Mouse (Mus musculus) lung, adult 2 months (tissue): ENCODE data around the gene Asb7. TPM values are rescaled to one million over a fixed set of nuclear protein-coding genes. Genes with fewer than 3 reads are reported as not detected.

ENCODE experiments used
- DNase-seq: peaks from one replicate; pipeline ENCODE4 v3.0.0; 2022
- H3K4me1 ChIP-seq: fragments of 200-500 bp; 2 replicates; pipeline ENCODE4 v1.6.1; 2011; ENCODE audit warnings: low read length; ENCODE audit not compliant: control insufficient read depth, insufficient read depth
- H3K4me3 ChIP-seq: fragments of 200-500 bp; replicated peaks from 2 replicates; pipeline ENCODE3; 2011; ENCODE audit warnings: low read depth, mild to moderate bottlenecking, control low read depth, low read length; ENCODE audit errors: extremely low read depth
- CTCF ChIP-seq: fragments of 200-500 bp; IDR thresholded peaks from 2 replicates; pipeline ENCODE4 v1.5.1; 2011; ENCODE audit warnings: mild to moderate bottlenecking, low read length, control low read depth; ENCODE audit not compliant: insufficient read depth
- POLR2A ChIP-seq: fragments of 200-500 bp; IDR thresholded peaks from 2 replicates; pipeline ENCODE4 v1.6.1; 2011; ENCODE audit warnings: low read depth, mild to moderate bottlenecking, control low read depth, low read length, borderline replicate concordance; ENCODE audit errors: extremely low read depth
- WGBS: fragments of 180-500 bp; shearing (Covaris S2); methylation state at CpG from one replicate; pipeline ENCODE4 v1.1.7; 2018; 5-methylcytosine and 5-hydroxymethylcytosine counted together
- polyA plus RNA-seq: library from polyadenylated mRNA; depleted of rRNA; stranded (reverse); fragments of >200 nt; gene quantifications from 2 replicates; pipeline ENCODE4 v1.2.3, GENCODE M21; 2012

Gene Asb7
- polyA plus RNA-seq, 1 experiment: 4.1 TPM

DNA sequence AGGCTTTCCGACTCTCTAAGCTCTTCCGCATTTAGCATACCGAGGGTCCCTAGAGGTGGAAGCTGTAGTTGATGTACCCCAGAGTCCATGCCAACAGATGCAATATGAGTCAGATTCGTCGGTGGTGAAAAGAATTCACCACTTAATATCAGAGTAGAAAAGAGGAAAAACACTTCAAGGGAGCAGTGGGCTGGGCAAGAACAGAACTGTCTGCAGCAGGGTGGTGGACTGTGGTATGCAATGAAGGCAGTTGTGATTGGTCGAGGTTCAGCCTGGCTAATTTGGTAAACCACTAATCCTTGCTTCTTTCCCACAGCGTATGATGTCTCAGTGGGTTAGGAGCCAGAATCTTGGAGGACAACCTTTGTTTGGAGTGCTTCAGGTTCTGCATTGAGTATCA lies 13.3 kb upstream of the Asb7 start:
- WGBS: 77% methylated on average over 7 of the region's 7 CpGs
- H3K4me3 ChIP-seq: no peak overlapping the region
- H3K4me1 ChIP-seq: no peaks in the 10 kb centered on the region
- TF ChIP-seq POLR2A (no peak), CTCF (no peak)
- no peak for DNase-seq

DNA sequence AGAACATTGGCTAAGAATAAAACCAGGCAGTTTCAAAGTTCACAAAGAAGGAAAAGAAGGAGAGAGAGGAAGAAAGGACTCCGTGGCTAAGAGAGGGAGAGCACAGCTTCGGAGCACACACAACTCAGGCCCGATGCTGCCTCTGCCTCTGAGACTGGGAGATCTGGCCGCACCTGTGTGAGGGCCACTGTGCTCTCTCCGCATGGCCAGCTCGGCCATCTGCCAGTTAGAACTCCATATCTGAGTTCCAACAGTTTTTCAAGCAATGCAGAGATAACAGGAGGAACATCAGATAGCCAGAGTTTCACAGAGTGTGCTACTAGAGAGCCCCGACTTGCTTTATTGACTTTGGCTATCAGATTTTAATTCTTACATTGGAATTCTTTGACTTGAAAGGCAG lies 5.1 kb upstream of the Asb7 start:
- Histone ChIP-seq H3K4me1 (peaks cover 3% of the 10 kb centered on the region), H3K4me3 (no peak overlapping the region)
- WGBS: 56% methylated on average over 7 of the region's 7 CpGs
- TF ChIP-seq CTCF: no peak
- no peak for TF ChIP-seq POLR2A
- no peak for DNase-seq

DNA sequence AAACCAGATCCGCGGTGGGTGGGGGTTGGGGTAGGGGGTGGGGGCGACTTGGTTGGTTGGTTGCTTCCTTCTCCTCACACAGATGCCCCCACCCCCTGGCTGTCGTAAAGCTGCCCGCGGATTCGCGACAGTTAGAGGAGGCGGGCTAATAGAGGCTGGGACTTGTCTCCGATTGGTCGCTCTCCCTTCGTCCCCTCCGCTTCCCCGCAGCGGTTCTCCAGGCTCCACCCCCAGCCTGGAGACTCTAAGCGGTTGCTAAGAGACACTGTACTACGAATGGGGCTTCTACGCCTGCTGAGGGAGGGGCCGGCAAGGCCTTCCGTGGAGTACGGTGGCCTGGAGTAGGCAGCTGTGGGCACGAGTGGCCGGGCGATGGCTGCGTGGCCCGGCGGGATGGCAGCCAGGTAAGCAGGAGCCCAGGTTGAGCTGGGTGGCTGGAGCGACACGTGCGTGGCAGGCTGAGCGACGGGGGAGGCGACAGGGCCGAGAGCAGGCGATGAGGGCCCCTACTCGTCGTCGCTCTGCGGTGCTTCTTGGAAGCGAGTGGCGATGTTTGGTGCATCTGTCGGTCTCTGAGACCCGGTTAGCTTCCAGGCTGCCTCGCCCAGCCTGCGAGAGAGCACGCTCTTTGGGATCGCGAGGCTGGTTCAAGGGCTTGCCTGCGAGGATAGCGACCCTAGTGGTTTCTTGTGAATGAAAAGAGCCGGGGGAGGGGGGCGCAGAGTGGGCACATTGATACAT lies 394 bp upstream of the Asb7 start, which contains the start of gene Lins1:
TSS of gene Lins1 (plus strand) at position 270 of the 741 bp plus-strand sequence.
- TF ChIP-seq CTCF: no peak
- peak; percentile 62; the same call in 1 of the 2 replicates for TF ChIP-seq POLR2A
- 1% methylated on average over 52 of the region's 52 CpGs for WGBS
- peaks cover 9% of the 10 kb centered on the region for H3K4me1 ChIP-seq
- peak; percentile 96 for DNase-seq
- H3K4me3 ChIP-seq: peak within 1 kb of the TSS; percentile 96

- H3K4me3 ChIP-seq: peak overlapping the region; percentile 91
- DNase-seq: no peak
- TF ChIP-seq POLR2A (no peak), CTCF (no peak)
- H3K4me1 ChIP-seq: peaks cover 9% of the 10 kb centered on the region
- 4% methylated on average over 5 of the region's 5 CpGs for WGBS
These were observed 675 bp downstream of the Asb7 start for GRCm38 (mm10) chr7:66688721-66689120.

- 93% methylated on average over 5 of the region's 5 CpGs for WGBS
These were observed 7.1 kb downstream of the Asb7 start for GRCm38 (mm10) chr7:66682119-66682863.

DNA sequence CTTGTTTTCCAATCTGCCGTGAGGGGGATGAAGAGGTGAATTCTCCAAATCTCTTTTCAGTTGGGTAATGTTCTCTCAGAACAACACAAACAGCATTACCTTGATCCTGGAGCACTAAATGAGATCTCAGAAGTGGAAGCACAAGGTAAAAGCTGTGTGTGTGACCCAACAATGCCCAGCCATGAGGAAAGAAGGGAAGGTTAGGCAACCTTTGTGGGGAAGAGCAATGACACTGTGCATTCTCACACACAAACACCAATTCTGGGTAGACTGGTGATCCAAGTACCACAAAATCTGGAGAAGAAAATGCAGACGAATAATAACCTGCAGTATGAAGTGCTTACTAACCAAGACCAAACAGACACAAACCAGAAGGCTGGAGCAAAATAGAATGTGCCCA lies 13.6 kb downstream of the Asb7 start:
- no peaks in the 10 kb centered on the region for H3K4me1 ChIP-seq
- no peak for DNase-seq
- H3K4me3 ChIP-seq: no peak overlapping the region
- WGBS: 87% methylated on average over 2 of the region's 2 CpGs
- no peak for TF ChIP-seq CTCF
- TF ChIP-seq POLR2A: no peak

More at GRCm38 (mm10) chr7:66682119-66682863, 7.1 kb downstream of the Asb7 start:
- H3K4me1 ChIP-seq: no peaks in the 10 kb centered on the region
- no peak overlapping the region for H3K4me3 ChIP-seq
- DNase-seq: no peak
- TF ChIP-seq CTCF (no peak), POLR2A (no peak)

GRCm38 (mm10) chr7:66667064-66667463 lies 22.3 kb downstream of the Asb7 start:
- TF ChIP-seq POLR2A (no peak), CTCF (no peak)
- no peaks in the 10 kb centered on the region for H3K4me1 ChIP-seq
- DNase-seq: no peak
- H3K4me3 ChIP-seq: no peak overlapping the region

- peaks cover 6% of the 10 kb centered on the region; the same call in 1 of the 2 replicates for H3K4me1 ChIP-seq
- 91% methylated on average over 3 of the region's 3 CpGs for WGBS
- TF ChIP-seq CTCF (no peak), POLR2A (no peak)
- H3K4me3 ChIP-seq: no peak overlapping the region
- no peak for DNase-seq
These were observed 25.8 kb downstream of the Asb7 start for GRCm38 (mm10) chr7:66663548-66663947.

DNA sequence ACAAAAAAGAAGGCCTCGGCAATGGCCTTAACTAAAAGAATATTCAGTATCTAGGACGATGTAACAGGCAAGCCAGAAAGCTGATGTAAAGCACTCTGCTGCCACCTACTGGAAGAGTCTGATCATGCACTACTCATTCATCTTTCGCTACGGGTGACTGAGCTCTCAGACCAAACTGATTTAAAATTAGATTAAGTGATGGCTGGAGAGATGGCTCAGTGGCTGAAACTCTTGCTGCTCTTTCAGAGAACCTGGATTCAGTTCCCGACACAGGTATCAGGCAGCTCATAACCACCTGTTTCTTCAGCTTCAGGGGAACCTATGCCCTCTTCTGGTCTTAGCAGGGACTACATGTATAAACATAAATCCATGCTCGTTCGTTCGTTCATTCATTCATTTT lies 27.8 kb downstream of the Asb7 start:
- 5% methylated on average over 8 of the region's 8 CpGs for WGBS
- H3K4me3 ChIP-seq: peak overlapping the region; percentile 18
- peaks cover 13% of the 10 kb centered on the region; the same call in 1 of the 2 replicates for H3K4me1 ChIP-seq
- peak; percentile 68 for DNase-seq
- no peak for TF ChIP-seq POLR2A
- TF ChIP-seq CTCF: peak; percentile 42

- Histone ChIP-seq H3K4me1 (peaks cover 13% of the 10 kb centered on the region; the same call in 1 of the 2 replicates), H3K4me3 (no peak overlapping the region)
- WGBS: 73% methylated on average over 8 of the region's 8 CpGs
- no peak for DNase-seq
- no peak for TF ChIP-seq POLR2A
- no peak for TF ChIP-seq CTCF
These were observed 28.4 kb downstream of the Asb7 start for GRCm38 (mm10) chr7:66660972-66661371.
